Mouse (Mus musculus): ENCODE measurements around the gene Ros1. TPM values are rescaled to one million over a fixed set of nuclear protein-coding genes. Genes with fewer than 3 reads are reported as not detected.

Ros1 gene
- polyA plus RNA-seq, 1 experiment from 2014 or later, result not detected

Small RNA genes within 50 kb of the gene (microRNA-seq; reads per million reads assigned to microRNA genes)
- not detected for gene Gm24084

Other genes with a start within 250 kb of the Ros1 start
- 0.65 and 1.4 TPM in 2 replicates for gene Vgll2, start 172.7 kb downstream of the Ros1 start, polyA plus RNA-seq (2015; fragmentation: Nextera tagmentation; extraction: Ambion mirVana)
- gene Dcbld1, start 38.4 kb upstream of the Ros1 start, polyA plus RNA-seq (2015; fragmentation: Nextera tagmentation; extraction: Ambion mirVana), result 14.6 and 15.8 TPM in 2 replicates
- gene Gm26741, start 163.5 kb upstream of the Ros1 start, polyA plus RNA-seq (2015; fragmentation: Nextera tagmentation; extraction: Ambion mirVana), result not detected in 2 replicates
- gene Gopc, start 186.9 kb upstream of the Ros1 start, polyA plus RNA-seq (2015; fragmentation: Nextera tagmentation; extraction: Ambion mirVana), result 22.3 and 22.9 TPM in 2 replicates
- not detected in 2 replicates for gene Nepn, start 193.7 kb upstream of the Ros1 start, polyA plus RNA-seq (2015; fragmentation: Nextera tagmentation; extraction: Ambion mirVana)
- gene Nus1, start 222.3 kb upstream of the Ros1 start, polyA plus RNA-seq (2015; fragmentation: Nextera tagmentation; extraction: Ambion mirVana), result 18.3 and 18.5 TPM in 2 replicates